Mouse (Mus musculus) liver, embryonic 15.5 days (tissue): ENCODE measurements around the gene Hba-a2. TPM values are rescaled to one million over a fixed set of nuclear protein-coding genes. Genes with fewer than 3 reads are reported as not detected.
"Not testable (repeated sequence)": the region's sequence is repeated elsewhere in the genome, so short reads cannot be mapped to it uniquely, and the experiment has no call there.

Experiments used
- ATAC-seq: fragments of 200-750 bp; cut with Nextera tagmentation; 2 replicates; pipeline ENCODE4 v1.8.0; 2017; ENCODE audit warnings: moderate number of reproducible peaks, mild to moderate bottlenecking, moderate library complexity; ENCODE audit not compliant: insufficient read depth
- H3K27ac ChIP-seq: fragments of 300-500 bp; sonication (generic); replicated peaks from 2 replicates; pipeline ENCODE4 v1.5.1; 2015; ENCODE audit warnings: mild to moderate bottlenecking, inconsistent platforms
- H3K27me3 ChIP-seq: fragments of 300-500 bp; sonication (generic); 2 replicates; pipeline ENCODE4 v1.6.1; 2015; ENCODE audit warnings: mild to moderate bottlenecking, inconsistent platforms
- H3K36me3 ChIP-seq: fragments of 300-500 bp; sonication (generic); replicated peaks from 2 replicates; pipeline ENCODE4 v1.6.1; 2015; ENCODE audit warnings: moderate library complexity, mild to moderate bottlenecking, inconsistent platforms
- H3K4me1 ChIP-seq: fragments of 300-500 bp; sonication (generic); replicated peaks from 2 replicates; pipeline ENCODE4 v1.6.1; 2015; ENCODE audit warnings: inconsistent platforms
- H3K4me2 ChIP-seq: fragments of 300-500 bp; sonication (generic); 2 replicates; pipeline ENCODE4 v1.6.1; 2015; ENCODE audit warnings: moderate library complexity, mild to moderate bottlenecking, inconsistent platforms
- H3K4me3 ChIP-seq: fragments of 300-500 bp; sonication (generic); replicated peaks from 2 replicates; pipeline ENCODE4 v1.5.1; 2015; ENCODE audit warnings: mild to moderate bottlenecking, inconsistent platforms
- H3K9ac ChIP-seq: fragments of 300-500 bp; sonication (generic); 2 replicates; pipeline ENCODE4 v1.6.1; 2015; ENCODE audit warnings: moderate library complexity, mild to moderate bottlenecking, inconsistent platforms
- H3K9me3 ChIP-seq: fragments of 300-500 bp; sonication (generic); replicated peaks from 2 replicates; pipeline ENCODE4 v1.6.1; 2016; ENCODE audit warnings: inconsistent platforms
- WGBS: fragments of 180-500 bp; shearing (Covaris S2); methylation state at CpG from one replicate; pipeline ENCODE4 v1.1.7; 2015; ENCODE audit warnings: mixed read lengths; ENCODE audit not compliant: insufficient replicate concordance; 5-methylcytosine and 5-hydroxymethylcytosine counted together
- polyA plus RNA-seq: library from polyadenylated mRNA; unstranded; fragments of >200 nt; fragmentation: Nextera tagmentation; extraction: Ambion mirVana; gene quantifications from 2 replicates; pipeline ENCODE4 v1.2.1, GENCODE M21; 2015

The Hba-a2 gene
- polyA plus RNA-seq: 175,652 and 176,876 TPM in 2 replicates

DNA sequence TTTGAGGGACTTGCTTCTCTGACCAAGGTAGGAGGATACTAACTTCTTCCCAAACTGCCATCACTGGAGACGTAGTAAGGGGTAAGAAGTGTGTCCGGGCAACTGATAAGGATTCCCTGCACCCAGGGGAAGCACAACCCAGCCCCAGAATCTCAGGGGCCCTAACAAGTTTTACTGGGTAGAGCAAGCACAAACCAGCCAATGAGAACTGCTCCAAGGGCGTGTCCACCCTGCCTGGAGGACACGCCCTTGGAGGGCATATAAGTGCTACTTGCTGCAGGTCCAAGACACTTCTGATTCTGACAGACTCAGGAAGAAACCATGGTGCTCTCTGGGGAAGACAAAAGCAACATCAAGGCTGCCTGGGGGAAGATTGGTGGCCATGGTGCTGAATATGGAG lies at the start of gene Hba-a2:
Hba-a2 (plus strand) TSS at position 287 of the 400 bp plus-strand sequence.
- Histone ChIP-seq H3K4me2 (peak within 1 kb of the TSS; percentile 70), H3K36me3 (peaks cover 23% of the 10 kb centered on the region; the same call in 1 of the 2 replicates), H3K9ac (peak within 1 kb of the TSS; percentile 70), H3K27ac (peak within 1 kb of the TSS; percentile 98), H3K4me3 (peak within 1 kb of the TSS; percentile 58), H3K4me1 (peaks cover 53% of the 10 kb centered on the region)
- ATAC-seq: peak; percentile 77
- not testable (repeated sequence) for H3K27me3 ChIP-seq, H3K9me3 ChIP-seq
- no CpG with 5 or more reads among the region's 4 CpGs for WGBS

DNA sequence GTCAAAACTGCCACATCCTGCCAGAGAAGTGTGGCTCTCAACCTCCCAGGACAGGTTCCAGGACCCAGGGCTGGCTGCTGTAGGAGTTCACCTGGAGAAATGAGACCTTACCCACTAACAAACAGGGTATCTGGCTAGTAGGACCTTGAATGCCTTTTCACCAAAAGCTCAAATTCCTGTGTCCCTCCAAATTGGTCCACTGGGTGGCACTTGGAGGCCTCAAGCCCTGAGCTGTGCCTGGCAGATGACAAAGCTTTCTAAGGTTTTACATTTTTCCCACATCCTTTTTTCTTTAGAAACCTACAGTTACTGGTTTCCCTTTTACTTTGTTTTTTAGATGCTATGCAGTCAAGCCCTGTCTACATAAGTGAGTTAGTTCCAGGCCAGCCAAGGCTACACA lies 49.2 kb upstream of the Hba-a2 start:
- H3K36me3 ChIP-seq: peaks cover 74% of the 10 kb centered on the region
- H3K27me3 ChIP-seq: no peaks in the 10 kb centered on the region
- peak overlapping the region; percentile 99 for H3K27ac ChIP-seq
- peaks cover 94% of the 10 kb centered on the region for H3K4me1 ChIP-seq
- ATAC-seq: no peak
- H3K4me2 ChIP-seq: peak overlapping the region; percentile 37
- peak overlapping the region; percentile 64 for H3K9ac ChIP-seq
- no peaks in the 10 kb centered on the region for H3K9me3 ChIP-seq
- H3K4me3 ChIP-seq: 0 out of 2 replicates have a peak overlapping the region, but pooled peaks have one; percentile 2

DNA sequence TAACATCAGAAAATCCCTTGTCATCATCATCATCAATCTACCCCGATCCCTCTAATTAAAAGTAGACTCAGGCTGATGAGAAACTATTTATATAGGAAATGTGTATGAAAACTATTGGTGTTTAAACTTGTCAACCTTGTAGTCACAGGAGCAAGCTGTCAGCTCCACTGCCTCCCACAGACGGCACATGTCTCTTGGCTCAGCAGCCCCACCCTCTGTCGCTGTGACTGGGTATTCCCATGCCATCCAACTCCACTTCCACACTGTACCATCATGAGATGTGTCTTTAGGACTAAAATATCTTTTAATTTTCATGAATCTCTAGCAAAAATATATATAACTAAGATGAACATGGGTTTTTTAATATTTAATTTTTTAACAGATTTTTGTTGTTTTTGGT lies 47.9 kb upstream of the Hba-a2 start:
- Histone ChIP-seq H3K4me1 (peaks cover 94% of the 10 kb centered on the region), H3K27me3 (no peaks in the 10 kb centered on the region), H3K4me3 (no peak overlapping the region), H3K9me3 (no peaks in the 10 kb centered on the region), H3K4me2 (no peak overlapping the region), H3K9ac (peak overlapping the region; percentile 64; the same call in 1 of the 2 replicates), H3K36me3 (peaks cover 79% of the 10 kb centered on the region), H3K27ac (peak overlapping the region; percentile 99)
- no peak for ATAC-seq
- WGBS: 64% methylated on average over 3 of the region's 3 CpGs

DNA sequence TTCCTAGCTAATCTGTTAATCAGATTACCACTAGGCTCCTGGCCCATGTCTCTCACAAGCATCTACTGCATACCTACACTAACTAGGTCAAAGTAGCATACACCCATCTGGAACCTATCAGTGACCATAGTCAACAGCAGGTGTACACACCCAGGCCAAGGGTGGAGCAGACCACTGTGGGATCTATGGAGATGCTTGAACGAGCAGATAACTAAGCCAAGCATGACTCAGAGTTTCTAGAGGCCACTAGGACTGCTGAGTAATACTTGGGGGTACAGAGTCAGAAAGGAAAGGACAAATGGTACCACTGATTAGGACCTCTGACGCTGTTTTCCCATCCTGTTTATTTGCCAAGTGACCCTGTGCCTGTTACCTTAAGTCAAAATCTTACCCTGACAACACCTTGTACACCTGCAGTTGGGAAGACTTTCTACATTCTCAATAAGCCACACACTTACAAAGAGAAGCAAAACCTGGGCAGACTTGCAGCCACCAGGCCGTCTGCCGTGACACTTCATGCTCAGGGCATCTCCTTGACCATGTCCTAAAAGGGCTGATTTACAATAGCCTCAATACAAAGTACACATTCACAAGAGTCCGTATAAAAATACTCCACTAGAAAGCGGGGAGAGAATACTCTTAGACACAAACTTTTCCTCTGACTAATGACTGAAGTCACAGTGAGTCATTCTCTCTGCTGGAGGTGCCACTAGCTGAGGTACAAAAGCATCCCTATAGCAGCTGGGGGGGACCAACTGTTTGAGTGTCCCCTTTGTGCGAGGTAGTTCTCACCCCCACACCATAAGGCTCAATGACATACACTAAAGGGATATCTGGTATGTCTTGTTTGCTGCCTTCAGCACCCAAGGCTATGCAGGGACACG lies 45.2 kb upstream of the Hba-a2 start:
- H3K9me3 ChIP-seq: no peaks in the 10 kb centered on the region
- peaks cover 75% of the 10 kb centered on the region for H3K36me3 ChIP-seq
- 50% methylated on average over 8 of the region's 8 CpGs for WGBS
- peak overlapping the region; percentile 62 for H3K9ac ChIP-seq
- ATAC-seq: peak; percentile 99
- peak overlapping the region; percentile 99 for H3K27ac ChIP-seq
- no peaks in the 10 kb centered on the region for H3K27me3 ChIP-seq
- H3K4me2 ChIP-seq: peak overlapping the region; percentile 42
- H3K4me3 ChIP-seq: 0 out of 2 replicates have a peak overlapping the region, but pooled peaks have one; percentile 4
- H3K4me1 ChIP-seq: peaks cover 96% of the 10 kb centered on the region

DNA sequence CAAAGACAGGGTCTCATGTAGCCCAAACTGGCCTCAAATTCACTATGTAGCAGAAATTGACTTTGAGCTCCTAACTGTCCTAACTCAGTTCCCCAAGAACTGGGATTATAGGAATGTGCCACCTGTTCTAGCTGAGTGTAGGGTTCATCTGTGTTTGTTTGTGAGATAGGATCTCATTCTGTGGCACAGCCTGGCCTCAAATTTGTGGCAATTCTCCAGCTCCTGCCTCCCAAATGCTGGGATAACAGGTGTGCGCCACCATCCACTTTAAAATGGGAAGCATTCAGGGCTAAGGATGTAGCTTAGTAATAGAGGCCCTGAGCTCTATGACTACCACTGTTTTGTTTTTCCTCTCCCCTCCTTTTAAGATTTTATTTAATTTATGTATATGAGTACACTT lies 43.2 kb upstream of the Hba-a2 start:
- Histone ChIP-seq H3K36me3 (peaks cover 57% of the 10 kb centered on the region), H3K9me3 (no peaks in the 10 kb centered on the region), H3K4me2 (no peak overlapping the region), H3K9ac (no peak overlapping the region), H3K4me1 (peaks cover 92% of the 10 kb centered on the region), H3K27me3 (no peaks in the 10 kb centered on the region), H3K4me3 (no peak overlapping the region), H3K27ac (peak overlapping the region; percentile 99)
- 100% methylated on average over 1 of the region's 1 CpGs for WGBS
- ATAC-seq: no peak

DNA sequence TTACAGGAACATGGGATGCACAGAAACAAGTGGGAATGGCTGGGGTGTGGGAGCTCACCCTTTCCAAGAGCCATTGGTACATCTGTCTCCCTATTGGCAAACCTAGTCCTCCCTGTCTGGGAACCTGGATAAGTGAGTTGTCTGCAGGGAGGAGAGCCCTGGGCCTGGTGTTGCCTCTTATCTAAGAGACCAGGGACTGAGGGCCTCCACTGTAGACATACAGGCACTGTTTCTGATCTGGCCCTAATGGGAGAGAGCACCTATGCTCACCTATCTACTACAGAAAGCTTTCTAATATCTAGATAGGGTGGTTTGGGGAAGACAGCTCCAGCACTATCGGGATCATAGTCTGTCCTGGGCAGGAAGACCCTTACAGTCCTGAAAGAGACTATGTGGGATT lies 40.1 kb upstream of the Hba-a2 start:
- peaks cover 85% of the 10 kb centered on the region for H3K4me1 ChIP-seq
- peak overlapping the region; percentile 56 for H3K4me2 ChIP-seq
- peak overlapping the region; percentile 66 for H3K9ac ChIP-seq
- H3K27ac ChIP-seq: peak overlapping the region; percentile 99
- H3K4me3 ChIP-seq: peak overlapping the region; percentile 15
- WGBS: 23% methylated on average over 1 of the region's 1 CpGs
- no peaks in the 10 kb centered on the region for H3K27me3 ChIP-seq
- H3K9me3 ChIP-seq: no peaks in the 10 kb centered on the region
- peak; percentile 100 for ATAC-seq
- peaks cover 58% of the 10 kb centered on the region for H3K36me3 ChIP-seq

DNA sequence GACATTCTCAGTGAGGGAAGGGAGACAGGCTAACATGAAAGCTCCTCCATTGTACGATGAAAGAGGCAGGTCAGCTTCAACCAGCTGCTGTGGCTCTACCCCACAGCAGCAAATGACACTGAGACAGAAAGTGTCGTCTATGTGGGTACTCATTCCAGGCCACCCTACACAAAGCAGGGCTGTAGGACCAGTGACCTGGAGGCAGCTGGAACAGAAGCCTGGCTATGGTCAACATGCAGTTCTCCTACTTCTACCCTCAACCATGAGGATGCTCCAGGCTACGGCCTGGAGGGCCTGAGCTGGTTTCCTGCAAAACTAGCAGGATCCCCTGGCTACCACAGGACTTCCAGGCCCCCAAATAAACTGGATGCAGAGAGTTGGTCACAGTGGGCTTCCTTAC lies 39.7 kb upstream of the Hba-a2 start:
- peak overlapping the region; percentile 56 for H3K4me2 ChIP-seq
- WGBS: 50% methylated on average over 3 of the region's 3 CpGs
- peaks cover 58% of the 10 kb centered on the region for H3K36me3 ChIP-seq
- H3K27me3 ChIP-seq: no peaks in the 10 kb centered on the region
- ATAC-seq: peak; percentile 19
- H3K9ac ChIP-seq: peak overlapping the region; percentile 66
- peak overlapping the region; percentile 15 for H3K4me3 ChIP-seq
- no peaks in the 10 kb centered on the region for H3K9me3 ChIP-seq
- peak overlapping the region; percentile 99 for H3K27ac ChIP-seq
- H3K4me1 ChIP-seq: peaks cover 84% of the 10 kb centered on the region

DNA sequence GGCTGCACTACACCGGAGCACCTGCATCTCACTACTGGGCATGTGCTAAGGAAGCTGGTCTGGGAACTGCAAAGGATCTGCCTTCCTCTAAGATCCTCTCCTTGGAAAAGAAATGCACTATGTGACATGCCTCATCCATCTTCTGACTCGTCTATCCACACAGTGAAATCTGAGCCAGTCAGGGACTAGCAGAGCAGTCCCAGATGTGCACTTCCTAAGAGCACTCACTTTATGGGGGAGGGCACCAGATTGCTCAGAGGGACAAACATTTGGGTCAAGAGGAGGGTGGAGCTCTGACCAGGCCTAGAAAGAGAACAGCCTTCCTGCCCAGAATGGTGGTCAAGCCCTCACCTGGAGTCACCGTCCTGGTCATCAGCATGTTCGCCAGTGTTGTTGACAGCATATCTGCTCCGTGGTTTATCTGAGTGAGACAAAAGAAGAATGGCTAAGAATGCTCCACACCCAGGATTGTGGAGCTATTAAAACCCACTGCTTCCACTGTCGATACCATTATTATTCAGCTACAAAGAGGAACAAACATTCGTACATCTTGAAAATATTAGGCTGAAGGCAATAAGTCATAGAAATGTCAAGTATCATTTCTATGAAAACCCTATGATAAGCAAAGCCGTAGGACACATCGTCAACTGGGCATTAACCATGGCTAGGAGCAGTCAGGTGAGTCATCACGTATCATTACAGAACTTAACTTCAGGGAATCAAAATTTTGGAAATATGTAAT lies 33.4 kb upstream of the Hba-a2 start:
- no peak for ATAC-seq
- 78% methylated on average over 10 of the region's 10 CpGs for WGBS
- no peak overlapping the region for H3K4me3 ChIP-seq
- peaks cover 76% of the 10 kb centered on the region for H3K4me1 ChIP-seq
- H3K9ac ChIP-seq: peak overlapping the region; percentile 44
- H3K36me3 ChIP-seq: peaks cover 43% of the 10 kb centered on the region
- H3K27me3 ChIP-seq: no peaks in the 10 kb centered on the region
- peak overlapping the region; percentile 97 for H3K27ac ChIP-seq
- H3K9me3 ChIP-seq: no peaks in the 10 kb centered on the region
- H3K4me2 ChIP-seq: no peak overlapping the region

DNA sequence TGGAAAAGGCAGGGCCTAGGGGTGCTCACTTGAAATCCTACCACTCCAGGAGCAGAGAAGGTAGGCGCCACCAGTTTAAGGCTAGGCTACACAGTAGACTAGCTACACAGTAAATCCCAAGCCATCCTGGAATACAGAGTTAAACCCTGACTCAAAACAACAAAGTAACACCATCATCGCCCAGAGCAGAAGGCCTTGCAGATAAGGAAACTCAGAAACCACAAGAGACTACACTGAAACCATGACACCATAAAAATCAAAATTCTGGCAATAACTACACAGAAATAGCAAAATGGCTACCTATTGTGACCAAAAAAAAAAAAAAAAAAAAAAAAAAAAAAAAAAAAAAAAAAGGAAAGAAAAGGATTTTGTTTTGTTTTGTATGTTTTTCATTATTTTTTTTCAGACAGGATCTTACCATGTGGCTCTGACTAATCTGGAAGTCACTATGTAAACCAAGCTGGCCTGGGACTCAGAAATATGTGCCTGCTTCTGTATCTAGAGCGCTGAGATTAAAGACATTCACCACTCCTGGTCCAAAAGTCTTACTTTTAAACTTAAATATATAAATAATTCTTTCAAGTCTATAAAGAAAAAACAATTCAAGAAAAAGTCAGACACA lies 31.1 kb upstream of the Hba-a2 start:
- H3K9ac ChIP-seq: peak overlapping the region; percentile 61
- H3K27ac ChIP-seq: peak overlapping the region; percentile 97
- 39% methylated on average over 3 of the region's 3 CpGs for WGBS
- peak; percentile 70 for ATAC-seq
- peaks cover 31% of the 10 kb centered on the region for H3K36me3 ChIP-seq
- H3K4me1 ChIP-seq: peaks cover 86% of the 10 kb centered on the region
- no peaks in the 10 kb centered on the region for H3K9me3 ChIP-seq
- no peaks in the 10 kb centered on the region for H3K27me3 ChIP-seq
- peak overlapping the region; percentile 83 for H3K4me2 ChIP-seq
- H3K4me3 ChIP-seq: no peak overlapping the region

DNA sequence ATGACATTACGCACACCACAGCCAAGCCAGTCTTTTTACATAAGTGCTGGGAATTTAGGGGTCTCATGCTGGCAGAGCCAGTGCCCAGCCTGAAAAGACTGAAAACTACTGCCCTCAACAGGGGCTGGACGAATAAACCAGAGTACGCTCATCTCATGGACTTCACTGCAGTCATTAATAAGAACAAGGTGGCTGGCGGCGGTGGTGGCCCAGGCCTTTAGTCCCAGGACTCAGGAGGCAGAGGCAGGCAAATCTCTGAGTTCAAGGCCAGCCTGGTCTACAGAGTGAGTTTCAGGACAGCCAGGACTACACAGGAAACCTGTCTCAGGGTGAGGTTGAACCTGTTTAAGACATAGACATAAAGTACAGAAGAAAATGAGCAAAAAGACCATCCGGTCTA lies 30.1 kb upstream of the Hba-a2 start:
- ATAC-seq: no peak
- Histone ChIP-seq H3K9ac (peak overlapping the region; percentile 55), H3K27me3 (no peaks in the 10 kb centered on the region), H3K4me2 (peak overlapping the region; percentile 83), H3K4me3 (no peak overlapping the region), H3K36me3 (peaks cover 21% of the 10 kb centered on the region), H3K27ac (peak overlapping the region; percentile 97), H3K9me3 (no peaks in the 10 kb centered on the region), H3K4me1 (peaks cover 84% of the 10 kb centered on the region)
- WGBS: 77% methylated on average over 6 of the region's 6 CpGs

DNA sequence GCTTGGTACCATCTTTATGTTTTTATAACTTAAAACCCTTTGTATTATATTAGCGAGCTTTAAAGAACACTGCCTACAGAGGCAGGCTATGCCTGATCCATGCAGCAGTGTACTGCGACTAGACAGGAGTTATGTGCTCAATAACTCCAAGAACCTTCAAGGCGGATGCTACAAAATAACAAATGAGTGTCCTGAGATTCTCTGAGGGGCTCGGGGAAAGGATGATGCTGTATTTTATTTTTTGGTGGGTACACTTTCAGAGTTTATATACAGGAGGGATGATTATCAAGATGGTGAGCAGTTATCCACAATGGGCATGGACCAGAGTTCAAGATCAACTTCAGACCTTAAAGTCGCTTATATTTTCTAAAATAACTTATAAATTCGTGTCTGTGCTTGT lies 29.5 kb upstream of the Hba-a2 start:
- H3K27ac ChIP-seq: peak overlapping the region; percentile 97
- H3K4me1 ChIP-seq: peaks cover 86% of the 10 kb centered on the region
- no peaks in the 10 kb centered on the region for H3K27me3 ChIP-seq
- peak overlapping the region; percentile 83 for H3K4me2 ChIP-seq
- no peaks in the 10 kb centered on the region for H3K9me3 ChIP-seq
- no peak for ATAC-seq
- 21% methylated on average over 6 of the region's 6 CpGs for WGBS
- H3K9ac ChIP-seq: peak overlapping the region; percentile 96
- H3K4me3 ChIP-seq: peak overlapping the region; percentile 68
- H3K36me3 ChIP-seq: peaks cover 17% of the 10 kb centered on the region
